Mouse (Mus musculus): Measurements from ENCODE around the gene Nfia.

DNA sequence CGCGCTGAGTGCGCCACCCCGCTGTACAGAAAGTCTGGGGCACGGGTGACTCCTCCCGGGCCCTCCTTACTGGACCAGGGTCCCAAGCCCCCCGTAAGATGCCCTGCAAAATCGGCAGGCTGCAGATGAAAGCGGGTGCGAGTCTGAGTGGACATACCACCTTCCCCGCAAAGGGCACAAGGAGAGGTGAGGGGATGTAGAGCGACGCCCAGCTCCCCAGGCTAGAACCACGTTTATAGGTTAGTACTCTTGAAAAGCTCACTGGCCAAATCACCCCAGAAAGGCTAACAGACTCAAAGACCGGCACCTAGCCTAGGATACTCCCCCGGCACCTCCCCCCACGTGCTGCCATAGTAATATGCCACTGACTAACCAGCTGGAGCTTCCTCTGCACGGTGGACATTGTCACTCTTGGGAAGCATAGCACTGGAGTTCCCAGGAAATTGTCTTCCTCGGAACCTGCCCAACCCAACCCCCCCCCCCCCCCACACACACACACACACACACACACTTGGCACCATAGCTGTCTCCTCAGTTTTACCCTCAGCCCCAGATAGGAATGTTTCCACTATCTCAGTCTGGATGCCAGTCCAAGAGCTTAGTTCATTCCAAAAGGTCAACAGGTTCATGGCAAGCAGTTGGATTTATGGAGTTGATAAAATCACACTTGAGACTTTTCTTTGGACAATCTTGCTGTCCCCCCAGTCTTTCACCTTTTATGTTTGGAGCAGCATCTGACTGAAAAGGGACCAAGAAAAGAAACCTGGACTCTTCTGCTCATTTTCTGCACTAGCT is 26.2 kb upstream of the Nfia start:
- TF ChIP-seq POLR2A (IDR thresholded peaks at IDR 0.05; ENCODE audit: insufficient read depth, low read length) (no peak), CTCF (IDR thresholded peaks at IDR 0.05; ENCODE audit: low read depth, low read length) (no peak)
